Mouse (Mus musculus) neutrophil, adult 59 days (primary cell): ENCODE data around the gene M1ap. TPM values are rescaled to one million over a fixed set of nuclear protein-coding genes. Genes with fewer than 3 reads are reported as not detected.

Experiments used
- total RNA-seq, 2 experiments: library from RNA; stranded (reverse); gene quantifications; 1 replicate in 1 of 2; 2 replicates in 1 of 2; pipeline ENCODE4 v1.2.4; 2023

The M1ap gene
- 1 to 10 TPM; 2.8 to 3.6 TPM for total RNA-seq

GRCm38 (mm10) chr6:82946651-82947050 is at the start of gene M1ap:
M1ap (plus strand) TSS chr6:82946902.

GRCm38 (mm10) chr6:82939167-82939912 is 7.4 kb upstream of the M1ap start, which contains the start of gene Sema4f:
Sema4f (minus strand) TSS chr6:82939769.

GRCm38 (mm10) chr6:83033249-83034185 is 86.8 kb downstream of the M1ap start, which contains the start of the genes Dok1 and Loxl3:
Dok1 (minus strand) TSS chr6:83033471.
Loxl3 (plus strand) TSS chr6:83034173.

GRCm38 (mm10) chr6:83054074-83054851 is 107.6 kb downstream of the M1ap start, which contains the start of gene Aup1:
Aup1 (plus strand) TSS chr6:83054521.

GRCm38 (mm10) chr6:83054871-83055431 is 108.2 kb downstream of the M1ap start, which contains the start of gene Htra2:
Htra2 (minus strand) TSS chr6:83055273.

GRCm38 (mm10) chr6:83057790-83058189 is 111.1 kb downstream of the M1ap start, which contains the start of gene Dqx1:
Dqx1 (plus strand) TSS chr6:83057844.

GRCm38 (mm10) chr6:83070247-83070310 is 123.4 kb downstream of the M1ap start, which contains the start of gene Tlx2:
Tlx2 (minus strand) TSS chr6:83070293.

GRCm38 (mm10) chr6:83077630-83078323 is 131.1 kb downstream of the M1ap start, which contains the start of gene Pcgf1:
Pcgf1 (plus strand) TSS chr6:83077869.

Other genes starting within 250 kb of the M1ap start
- gene Pole4, start 241.5 kb upstream of the M1ap start, total RNA-seq = 10 to 100 TPM; 21.5 to 22.8 TPM
- 10 to 100 TPM; 80.8 to 86.1 TPM for gene Hk2, start 172.4 kb upstream of the M1ap start, total RNA-seq
- gene Sema4f, start 7.1 kb upstream of the M1ap start, total RNA-seq = 10 to 100 TPM; 26.6 to 30.3 TPM
- gene Dok1, start 86.6 kb downstream of the M1ap start, total RNA-seq = 10 to 100 TPM; 25.4 to 32.9 TPM
- gene Loxl3, start 87.3 kb downstream of the M1ap start, total RNA-seq = under 1 TPM; 0.33 to 0.64 TPM
- gene Aup1, start 107.6 kb downstream of the M1ap start, total RNA-seq = 100 to 1,000 TPM; 211 to 234 TPM
- 10 to 100 TPM; 46.8 to 56.0 TPM for gene Htra2, start 108.4 kb downstream of the M1ap start, total RNA-seq
- 1 to 10 TPM; 5.6 to 5.9 TPM for gene Dqx1, start 110.9 kb downstream of the M1ap start, total RNA-seq
- gene Tlx2, start 123.4 kb downstream of the M1ap start, total RNA-seq = not detected
- gene Pcgf1, start 131.0 kb downstream of the M1ap start, total RNA-seq = 10 to 100 TPM; 14.6 to 19.6 TPM
- under 1 TPM in 1 of 2 experiments, not detected in 1; 0.60 TPM for gene Lbx2, start 139.5 kb downstream of the M1ap start, total RNA-seq
- 1 to 10 TPM; 4.9 to 7.7 TPM for gene Ccdc142, start 154.7 kb downstream of the M1ap start, total RNA-seq
- 1 to 10 TPM; 4.2 to 4.9 TPM for gene Gm42688, start 154.7 kb downstream of the M1ap start, total RNA-seq
- gene Mrpl53, start 162.1 kb downstream of the M1ap start, total RNA-seq = 10 to 100 TPM; 23.8 to 24.2 TPM
- 10 to 100 TPM; 30.9 to 31.2 TPM for gene Mogs, start 168.6 kb downstream of the M1ap start, total RNA-seq
- gene Wbp1, start 174.7 kb downstream of the M1ap start, total RNA-seq = 10 to 100 TPM; 31.6 to 34.0 TPM
- 10 to 100 TPM; 16.4 to 22.2 TPM for gene Ino80b, start 178.5 kb downstream of the M1ap start, total RNA-seq
- gene Rtkn, start 188.6 kb downstream of the M1ap start, total RNA-seq = under 1 TPM; 0.46 to 0.78 TPM
- gene Wdr54, start 209.5 kb downstream of the M1ap start, total RNA-seq = not detected
- not detected for gene 1700003E16Rik, start 209.5 kb downstream of the M1ap start, total RNA-seq
- gene Dctn1, start 219.0 kb downstream of the M1ap start, total RNA-seq = 100 to 1,000 TPM; 113 to 130 TPM